Mouse (Mus musculus) A20 (cell line): ENCODE measurements around the gene Il2.

Experiments
- DNase-seq: peaks from one replicate; pipeline ENCODE4 v3.0.0-alpha.2; 2011; ENCODE audit warnings: low read depth, low spot score

The Il2 gene

GRCm38 (mm10) chr3:37125655-37126054, at the start of gene Il2:
TSS of gene Il2 (minus strand) at chr3:37125959.
- DNase-seq, result no peak

- DNase-seq, result no peak
Measured at GRCm38 (mm10) chr3:37174711-37175572, 49.2 kb upstream of the Il2 start.

GRCm38 (mm10) chr3:37173285-37173684, 47.5 kb upstream of the Il2 start:
- DNase-seq, result no peak

- DNase-seq, result no peak
Measured at GRCm38 (mm10) chr3:37169283-37169682, 43.5 kb upstream of the Il2 start.

- DNase-seq, result no peak
Measured at GRCm38 (mm10) chr3:37161096-37161495, 35.3 kb upstream of the Il2 start.

- DNase-seq, result no peak
Measured at GRCm38 (mm10) chr3:37158246-37158645, 32.5 kb upstream of the Il2 start.

GRCm38 (mm10) chr3:37157082-37157481, 31.3 kb upstream of the Il2 start:
- DNase-seq, result no peak

GRCm38 (mm10) chr3:37154396-37154795, 28.6 kb upstream of the Il2 start:
- no peak for DNase-seq

- DNase-seq, result no peak
Measured at GRCm38 (mm10) chr3:37153004-37153403, 27.2 kb upstream of the Il2 start.

- DNase-seq, result no peak
Measured at GRCm38 (mm10) chr3:37152274-37152673, 26.5 kb upstream of the Il2 start.

- no peak for DNase-seq
Measured at GRCm38 (mm10) chr3:37146810-37147209, 21.1 kb upstream of the Il2 start.

GRCm38 (mm10) chr3:37146406-37146805, 20.6 kb upstream of the Il2 start:
- DNase-seq, result no peak

- no peak for DNase-seq
Measured at GRCm38 (mm10) chr3:37144979-37145378, 19.2 kb upstream of the Il2 start.

GRCm38 (mm10) chr3:37141827-37142226, 16.1 kb upstream of the Il2 start:
- DNase-seq, result no peak

GRCm38 (mm10) chr3:37140168-37140906, 14.6 kb upstream of the Il2 start:
- DNase-seq, result no peak

GRCm38 (mm10) chr3:37139192-37139591, 13.4 kb upstream of the Il2 start:
- no peak for DNase-seq

- DNase-seq, result no peak
Measured at GRCm38 (mm10) chr3:37137231-37137630, 11.5 kb upstream of the Il2 start.

GRCm38 (mm10) chr3:37129063-37129462, 3.3 kb upstream of the Il2 start:
- DNase-seq, result no peak

- no peak for DNase-seq
Measured at GRCm38 (mm10) chr3:37128269-37128668, 2.5 kb upstream of the Il2 start.

GRCm38 (mm10) chr3:37126162-37126561, 403 bp upstream of the Il2 start:
- DNase-seq, result no peak

- DNase-seq, result no peak
Measured at GRCm38 (mm10) chr3:37090721-37091120, 35.0 kb downstream of the Il2 start.

- DNase-seq, result no peak
Measured at GRCm38 (mm10) chr3:37084860-37085259, 40.9 kb downstream of the Il2 start.

- peak; percentile 14 for DNase-seq
Measured at GRCm38 (mm10) chr3:37073211-37073610, 52.5 kb downstream of the Il2 start.
